Mouse (Mus musculus) forebrain, embryonic 11.5 days (tissue): Measurements from ENCODE around the gene Smpx. TPM values are rescaled to one million over a fixed set of nuclear protein-coding genes. Genes with fewer than 3 reads are reported as not detected.

Experiments
- ATAC-seq: fragments of 200-750 bp; cut with Nextera tagmentation; replicated peaks from 2 replicates; pipeline ENCODE4 v1.8.0; 2017; ENCODE audit warnings: moderate TSS enrichment; ENCODE audit not compliant: low FRiP score
- DNase-seq: peaks from one replicate; pipeline ENCODE4 v3.0.0-alpha.2; 2017; ENCODE audit warnings: low spot score
- H3K27ac ChIP-seq: fragments of 300-500 bp; sonication (generic); 2 replicates; pipeline ENCODE4 v1.5.1; 2014; ENCODE audit warnings: low read depth, low read length
- H3K27me3 ChIP-seq: fragments of 300-500 bp; sonication (generic); 2 replicates; pipeline ENCODE4 v1.6.1; 2014; ENCODE audit warnings: mild to moderate bottlenecking, low read length, mixed read lengths; ENCODE audit not compliant: control insufficient read depth, insufficient read depth
- H3K36me3 ChIP-seq: fragments of 300-500 bp; sonication (generic); 2 replicates; pipeline ENCODE4 v1.6.1; 2014; ENCODE audit warnings: mild to moderate bottlenecking, low read length, moderate library complexity, mixed read lengths; ENCODE audit not compliant: control insufficient read depth, insufficient read depth
- H3K4me1 ChIP-seq: fragments of 300-500 bp; sonication (generic); replicated peaks from 2 replicates; pipeline ENCODE4 v1.6.1; 2014; ENCODE audit warnings: low read length, mixed read lengths; ENCODE audit not compliant: control insufficient read depth, insufficient read depth
- H3K4me2 ChIP-seq: fragments of 300-500 bp; sonication (generic); 2 replicates; pipeline ENCODE4 v1.6.1; 2014; ENCODE audit warnings: low read depth, mild to moderate bottlenecking, low read length, moderate library complexity, mixed read lengths; ENCODE audit not compliant: severe bottlenecking
- H3K4me3 ChIP-seq: fragments of 300-500 bp; sonication (generic); 2 replicates; pipeline ENCODE4 v1.5.1; 2014; ENCODE audit warnings: low read depth, low read length
- H3K9ac ChIP-seq: fragments of 300-500 bp; sonication (generic); 2 replicates; pipeline ENCODE4 v1.6.1; 2014; ENCODE audit warnings: low read length
- H3K9me3 ChIP-seq: fragments of 300-500 bp; sonication (generic); 2 replicates; pipeline ENCODE4 v1.6.1; 2016; ENCODE audit warnings: low read length, mixed read lengths; ENCODE audit not compliant: control insufficient read depth
- WGBS: fragments of 180-500 bp; shearing (Covaris S2); extraction: QIAGEN DNeasy Blood & Tissue Kit; methylation state at CpG from one replicate; pipeline ENCODE4 v1.1.7; 2014; 5-methylcytosine and 5-hydroxymethylcytosine counted together
- polyA plus RNA-seq: library from polyadenylated mRNA; unstranded; fragments of >200 nt; fragmentation: Nextera tagmentation; extraction: Ambion mirVana; gene quantifications from 2 replicates; pipeline ENCODE4 v1.2.1, GENCODE M21; 2014

Gene Smpx
- polyA plus RNA-seq, 1 experiment from 2014 or later = not detected

DNA sequence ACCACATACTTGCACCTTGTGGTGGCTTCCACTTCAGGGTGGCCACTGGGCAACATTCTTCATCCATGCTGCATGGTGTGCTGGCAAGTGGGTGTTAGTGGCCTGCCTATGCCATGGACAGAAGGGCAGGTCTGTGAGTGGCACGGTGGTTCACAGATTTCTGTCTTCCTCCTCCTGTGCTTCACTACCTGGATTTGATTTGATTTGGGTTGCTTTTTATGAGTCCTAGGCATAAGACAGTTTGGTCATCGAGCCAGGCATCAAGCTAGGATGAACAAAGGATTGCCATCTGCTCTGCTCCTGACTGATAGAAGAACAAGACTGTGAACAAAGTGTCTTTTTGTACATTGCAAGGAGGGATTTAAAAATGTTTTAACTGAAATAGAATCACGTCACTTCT lies 63.8 kb downstream of the Smpx start:
- H3K27ac ChIP-seq = no peak overlapping the region
- no peaks in the 10 kb centered on the region for H3K4me1 ChIP-seq
- H3K27me3 ChIP-seq = peaks cover 2% of the 10 kb centered on the region
- H3K36me3 ChIP-seq = no peaks in the 10 kb centered on the region
- WGBS = 76% methylated on average over 3 of the region's 3 CpGs
- ATAC-seq = no peak
- DNase-seq = no peak
- no peak overlapping the region for H3K4me3 ChIP-seq
- no peak overlapping the region for H3K4me2 ChIP-seq
- H3K9me3 ChIP-seq = no peaks in the 10 kb centered on the region
- no peak overlapping the region for H3K9ac ChIP-seq

DNA sequence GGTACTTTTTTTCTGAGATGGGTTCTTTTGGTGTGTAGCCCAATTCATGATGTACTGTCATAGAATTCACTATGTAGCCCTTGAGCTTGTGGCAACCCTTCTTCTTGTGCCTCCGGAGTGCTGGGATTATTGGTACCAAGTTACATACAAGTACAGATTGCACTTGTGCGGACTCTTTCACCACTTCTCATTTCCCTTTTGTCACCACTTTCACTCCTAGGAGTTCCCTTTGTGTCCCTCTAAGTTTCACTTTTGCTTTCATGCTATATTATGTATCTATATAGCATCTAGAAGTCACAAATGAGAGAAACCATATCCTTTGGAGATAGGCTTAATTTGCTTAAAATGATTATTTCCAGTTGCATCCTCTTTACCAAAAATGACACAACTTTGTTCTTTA lies 103.0 kb downstream of the Smpx start:
- H3K9ac ChIP-seq = no peak overlapping the region
- H3K4me2 ChIP-seq = no peak overlapping the region
- H3K27me3 ChIP-seq = no peaks in the 10 kb centered on the region
- no peaks in the 10 kb centered on the region for H3K36me3 ChIP-seq
- H3K4me3 ChIP-seq = no peak overlapping the region
- no peaks in the 10 kb centered on the region for H3K4me1 ChIP-seq
- H3K27ac ChIP-seq = no peak overlapping the region
- ATAC-seq (no peak), DNase-seq (no peak)
- 98% methylated on average over 2 of the region's 2 CpGs for WGBS
- no peaks in the 10 kb centered on the region for H3K9me3 ChIP-seq

Other genes starting within 250 kb of the Smpx start
- 104 and 105 TPM in 2 replicates for gene Sms, start 206.6 kb upstream of the Smpx start, polyA plus RNA-seq
- 5.4 and 6.9 TPM in 2 replicates for gene Yy2, start 129.9 kb upstream of the Smpx start, polyA plus RNA-seq
- gene Mbtps2, start 100.2 kb upstream of the Smpx start, polyA plus RNA-seq = 21.8 and 30.7 TPM in 2 replicates
- gene Klhl34, start 119.5 kb downstream of the Smpx start, polyA plus RNA-seq = 1.0 and 1.2 TPM in 2 replicates